Mouse (Mus musculus): ENCODE results near the gene Clec12a.
"Not testable (repeated sequence)": the region's sequence is repeated elsewhere in the genome, so short reads cannot be mapped to it uniquely, and the experiment has no call there.

Gene Clec12a

DNA sequence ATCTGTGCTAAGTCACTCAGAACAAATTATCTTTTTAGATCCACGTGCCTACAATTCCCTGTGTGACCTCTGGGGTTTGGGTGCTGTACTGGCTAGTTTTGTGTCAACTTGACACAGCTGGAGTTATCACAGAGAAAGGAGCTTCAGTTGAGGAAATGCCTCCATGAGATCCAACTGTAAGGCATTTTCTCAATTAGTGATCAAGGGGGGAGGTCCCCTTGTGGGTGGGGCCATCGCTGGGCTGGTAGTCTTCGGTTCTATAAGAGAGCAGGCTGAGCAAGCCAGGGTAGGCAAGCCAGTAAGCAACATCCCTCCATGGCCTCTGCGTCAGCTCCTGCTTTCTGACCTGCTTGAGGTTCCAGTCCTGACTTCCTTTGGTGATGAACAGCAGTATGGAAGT, at the start of gene Clec12a:
TSS of gene Clec12a (plus strand) at position 301 of the 400 bp plus-strand sequence.
- in situ Hi-C loops (cut with MseI, MboI): not testable (repeated sequence)

DNA sequence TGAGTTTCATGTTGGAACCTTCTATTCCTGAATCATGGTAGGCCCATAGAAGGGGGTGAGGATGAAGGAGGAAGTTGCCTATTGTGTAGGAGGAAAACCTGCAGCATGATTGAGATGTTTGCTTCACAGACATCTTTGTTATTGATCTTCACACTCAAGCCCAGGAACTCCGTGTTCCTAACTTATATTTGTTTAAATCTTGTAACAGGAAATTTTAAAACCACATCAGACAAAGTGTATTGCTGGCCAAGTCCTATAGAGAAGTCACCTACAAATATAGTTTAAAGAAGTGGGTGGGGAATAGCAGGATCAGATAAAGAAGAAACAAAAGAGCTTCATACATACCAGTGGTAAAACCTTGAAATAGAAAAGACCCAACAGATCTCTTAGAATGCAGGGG, 38.3 kb upstream of the Clec12a start:
- in situ Hi-C loops (cut with MseI, MboI): no loop called here

DNA sequence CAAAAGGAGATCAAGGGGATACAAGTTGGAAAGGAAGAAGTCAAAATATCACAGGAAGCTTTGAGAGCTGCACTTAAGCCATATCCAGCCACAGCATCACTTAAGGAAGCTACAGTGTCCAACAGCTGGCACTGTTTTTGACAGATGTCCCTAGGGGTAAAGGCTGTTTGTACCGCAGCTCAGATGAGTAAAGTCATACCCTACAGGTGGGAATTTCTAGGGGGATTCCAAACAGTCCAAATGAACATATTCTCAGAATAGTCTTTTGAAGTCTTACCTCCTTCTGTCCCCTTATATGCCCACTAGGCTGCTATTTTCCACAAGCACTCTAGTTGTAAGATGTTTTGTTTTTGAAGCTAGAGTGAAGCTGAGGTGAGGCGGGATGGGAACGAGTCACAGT, 30.0 kb upstream of the Clec12a start:
- in situ Hi-C loops (cut with MseI, MboI): no loop called here

DNA sequence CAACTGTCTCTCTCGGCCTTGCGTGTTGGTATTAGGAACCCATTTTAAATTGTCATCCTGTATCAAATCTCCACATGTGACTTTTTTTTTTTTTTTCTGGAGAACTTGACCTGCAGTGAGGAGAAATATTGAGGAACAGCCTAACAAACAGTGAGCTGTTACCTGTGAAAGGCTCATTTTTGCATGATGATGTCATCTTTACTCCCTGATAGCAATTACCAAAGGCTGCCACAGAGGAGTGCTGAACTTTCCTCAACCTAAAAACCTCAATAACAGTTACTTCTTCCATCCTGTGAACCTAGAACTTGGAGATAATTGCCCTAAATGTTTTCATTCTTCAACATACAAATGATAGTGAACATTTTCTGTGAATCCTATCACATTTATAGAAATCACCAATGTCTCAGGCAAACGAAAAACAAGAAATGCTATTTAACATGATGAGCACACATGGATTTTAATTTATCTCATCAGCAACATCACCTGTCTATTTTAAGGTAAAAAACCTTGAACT, 27.8 kb upstream of the Clec12a start:
- in situ Hi-C loops (cut with MseI, MboI): no loop called here

DNA sequence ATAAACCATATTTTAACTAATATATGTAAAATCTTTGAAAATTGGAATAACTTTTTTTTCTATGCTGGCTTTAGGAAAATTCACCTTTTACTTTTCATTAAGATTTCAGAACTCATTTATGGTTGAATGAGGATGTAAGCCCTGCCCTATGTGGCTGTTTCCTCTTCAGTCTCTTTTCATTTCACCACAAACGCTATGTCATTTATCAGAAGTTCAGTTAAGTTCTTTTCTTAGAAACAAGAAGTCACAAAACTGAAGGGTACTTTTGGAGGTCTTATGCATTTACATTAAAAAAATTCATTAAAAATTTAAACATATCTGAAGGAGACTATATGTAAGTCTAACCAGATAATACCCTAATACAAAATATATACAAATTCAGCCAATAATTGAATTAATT, 26.8 kb upstream of the Clec12a start:
- in situ Hi-C loops (cut with MseI, MboI): no loop called here

DNA sequence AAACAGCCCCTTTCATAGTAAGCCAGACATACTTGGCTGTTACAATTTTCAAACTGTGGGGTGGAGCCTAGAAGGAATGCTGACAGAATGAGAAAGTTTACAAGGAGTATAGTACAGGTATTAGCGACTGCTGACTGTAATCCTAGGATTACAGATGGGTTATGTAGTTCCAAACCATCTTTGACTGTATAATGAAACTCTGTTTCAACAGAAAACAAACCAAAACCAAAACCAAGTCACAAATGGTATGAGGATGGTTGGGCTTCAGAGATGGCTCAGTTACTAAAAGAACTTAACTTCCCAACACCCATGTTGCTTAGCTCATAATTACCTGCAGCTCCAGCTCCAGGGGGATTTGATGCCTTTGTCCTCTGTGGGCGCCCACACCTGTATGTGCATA, 26.0 kb upstream of the Clec12a start:
- in situ Hi-C loops (cut with MseI, MboI): no loop called here

DNA sequence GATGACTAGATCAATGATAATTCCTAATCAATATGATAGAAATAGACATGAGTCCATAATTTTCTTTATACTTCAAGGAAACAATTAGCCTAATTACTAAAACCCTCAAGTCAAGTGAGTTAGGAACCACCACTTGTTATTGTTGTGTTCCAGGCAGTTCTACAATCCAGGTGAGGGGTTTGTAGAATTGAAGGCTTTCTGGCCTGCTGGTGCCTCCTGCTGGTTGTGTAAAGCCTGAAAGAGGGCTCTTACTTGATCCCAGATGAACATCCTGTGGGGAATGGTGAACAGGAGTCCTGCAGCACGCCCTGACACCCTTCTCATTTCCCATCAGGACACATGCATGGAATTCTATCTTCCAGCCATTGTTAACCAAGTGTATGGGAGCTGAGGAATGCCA, 24.1 kb upstream of the Clec12a start:
- in situ Hi-C loops (cut with MseI, MboI): no loop called here

DNA sequence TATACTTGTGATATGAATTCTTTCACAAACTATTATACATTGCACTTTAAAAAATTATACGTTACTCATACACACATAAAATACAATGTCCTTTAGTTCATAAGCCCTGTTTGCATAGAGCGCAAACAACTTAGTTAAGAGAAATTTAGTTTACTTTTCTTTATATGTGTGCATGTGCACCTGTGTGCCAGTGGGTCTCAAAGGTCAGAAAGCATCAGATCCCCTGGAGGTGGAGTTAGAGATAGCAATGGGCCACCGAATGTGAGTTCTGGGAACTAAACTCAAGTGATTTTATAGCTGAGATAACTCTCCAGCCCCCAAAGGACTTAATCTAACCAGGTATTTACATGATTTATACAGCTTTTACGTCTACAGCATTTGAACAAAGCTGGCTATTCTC, 23.2 kb upstream of the Clec12a start:
- in situ Hi-C loops (cut with MseI, MboI): no loop called here

DNA sequence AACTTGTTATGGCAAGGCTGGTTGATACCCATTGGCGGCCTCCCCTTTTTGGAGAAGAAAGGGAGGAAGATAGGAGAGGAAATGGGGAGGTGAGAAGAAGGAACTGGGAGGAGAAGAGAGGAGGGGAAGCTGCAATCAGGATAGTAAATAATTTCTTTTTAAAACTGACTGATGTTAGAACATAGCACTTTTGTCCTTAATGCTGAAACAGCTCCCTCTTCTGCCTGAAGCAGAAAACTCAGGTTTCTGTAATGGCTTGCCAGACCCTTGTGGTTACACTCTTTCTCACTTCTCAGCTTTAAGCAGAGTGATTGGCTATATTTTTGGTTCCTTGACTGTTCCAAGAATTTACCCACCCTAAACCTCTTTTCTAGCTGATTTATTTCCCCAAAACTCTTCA, 16.5 kb upstream of the Clec12a start:
- in situ Hi-C loops (cut with MseI, MboI): no loop called here

DNA sequence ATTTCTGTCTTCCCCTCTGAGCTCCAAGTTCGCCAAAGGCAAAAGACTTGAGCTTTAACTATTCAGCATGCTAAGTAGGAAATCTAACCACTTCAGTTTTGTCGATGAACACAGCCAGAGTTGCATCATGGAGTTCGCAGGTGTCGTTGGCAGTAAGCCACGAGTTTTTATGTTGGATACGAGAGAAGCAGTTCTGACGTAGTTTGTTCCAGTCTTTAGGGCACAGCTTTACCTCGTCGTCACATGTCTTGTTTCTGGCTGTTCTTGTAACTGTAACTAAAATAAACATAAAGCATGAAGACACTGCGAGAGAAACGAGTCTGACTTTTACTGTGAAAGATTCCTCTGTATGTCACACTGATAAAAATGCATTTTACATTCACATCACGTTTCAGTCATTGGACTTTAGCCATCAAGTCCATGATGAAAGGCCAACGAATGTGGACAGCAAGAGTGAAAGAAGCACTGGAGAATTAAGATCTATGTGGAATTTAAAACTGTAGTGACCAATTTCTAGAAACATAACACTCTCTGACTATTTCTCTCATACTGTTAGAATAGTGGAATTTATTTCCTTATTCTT, 15.8 kb upstream of the Clec12a start:
- in situ Hi-C loops (cut with MseI, MboI): no loop called here

DNA sequence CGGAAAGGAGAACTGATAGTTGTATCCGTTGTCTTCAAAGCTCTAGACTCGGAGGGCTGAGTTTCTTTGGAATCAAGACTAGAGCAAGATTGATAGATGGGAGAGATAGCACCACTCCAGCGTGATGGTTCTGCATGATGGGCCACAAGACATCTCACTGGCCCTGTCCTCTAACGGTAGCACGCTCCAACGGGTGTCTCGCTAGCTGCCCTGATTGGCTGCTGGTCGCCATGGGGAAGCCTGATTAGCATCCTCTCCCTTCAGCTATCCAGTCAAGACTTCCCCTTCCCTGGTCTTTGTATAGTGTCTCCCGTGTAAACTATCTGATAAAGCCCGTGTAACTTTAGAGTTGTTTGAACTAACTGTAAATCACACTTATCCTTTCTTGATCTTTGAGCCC, 10.9 kb upstream of the Clec12a start, which contains the start of gene 4922502D21Rik:
TSS of gene 4922502D21Rik (minus strand) at position 187 of the 400 bp plus-strand sequence.
- in situ Hi-C loops (cut with MseI, MboI): no loop called here

DNA sequence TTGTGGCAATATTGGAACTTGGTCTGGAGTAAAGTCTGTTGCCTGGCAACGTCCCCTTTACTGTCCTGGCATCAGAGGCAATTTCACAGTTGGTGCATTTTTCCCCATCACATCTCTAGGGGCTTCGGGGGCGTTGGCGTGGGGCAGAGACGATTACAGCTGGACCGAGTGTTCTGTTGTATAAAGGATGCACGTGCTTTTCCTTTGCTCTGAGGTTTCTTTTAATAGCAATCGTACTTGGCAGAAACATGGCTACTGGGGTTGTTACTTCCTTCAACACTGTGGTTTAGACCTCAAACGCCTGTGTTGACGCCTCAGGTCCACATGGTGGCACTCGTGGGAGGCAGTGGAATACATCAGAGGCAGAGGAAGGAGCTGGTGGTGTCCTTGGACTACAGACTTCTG, 8.8 kb upstream of the Clec12a start:
- in situ Hi-C loops (cut with MseI, MboI): no loop called here

DNA sequence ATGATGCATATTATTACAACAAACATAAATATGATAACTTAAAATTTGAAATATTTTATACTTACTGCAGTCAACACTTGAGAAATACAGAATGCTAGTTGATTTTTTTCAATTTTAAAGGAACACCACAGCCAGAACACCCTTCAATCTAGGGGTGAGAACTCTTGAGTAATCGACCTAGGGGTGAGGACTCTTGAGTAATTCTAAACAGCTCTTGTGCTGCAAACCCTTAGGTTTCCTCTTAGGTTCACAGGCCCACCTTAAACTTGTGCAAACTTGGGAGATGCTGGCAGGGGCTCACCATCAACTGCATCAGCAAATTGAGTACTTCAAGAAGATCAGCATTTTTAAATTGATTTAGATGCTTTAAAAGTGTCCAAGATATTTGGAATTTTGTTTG, 4.7 kb upstream of the Clec12a start:
- in situ Hi-C loops (cut with MseI, MboI): no loop called here

DNA sequence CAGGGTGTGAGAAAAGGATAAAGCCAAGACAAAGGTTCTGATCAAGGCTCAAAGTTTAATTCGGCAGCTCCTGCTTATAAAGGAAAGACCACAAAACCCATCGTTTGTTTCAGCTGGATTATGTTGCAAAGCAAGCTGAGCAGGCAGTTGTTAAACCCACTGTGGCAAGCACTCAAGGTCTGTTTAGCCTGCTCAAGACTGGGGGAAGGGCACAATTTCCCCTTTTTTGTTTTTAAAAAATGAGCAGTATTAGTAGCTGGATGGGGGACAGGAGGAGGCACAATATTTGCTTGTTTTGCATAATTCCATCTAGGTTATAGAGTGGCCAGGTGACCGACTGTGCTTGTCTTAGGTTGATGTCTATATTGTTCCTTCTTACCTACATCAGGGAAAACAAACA, 1.9 kb downstream of the Clec12a start:
- in situ Hi-C loops (cut with MseI, MboI): no loop called here

DNA sequence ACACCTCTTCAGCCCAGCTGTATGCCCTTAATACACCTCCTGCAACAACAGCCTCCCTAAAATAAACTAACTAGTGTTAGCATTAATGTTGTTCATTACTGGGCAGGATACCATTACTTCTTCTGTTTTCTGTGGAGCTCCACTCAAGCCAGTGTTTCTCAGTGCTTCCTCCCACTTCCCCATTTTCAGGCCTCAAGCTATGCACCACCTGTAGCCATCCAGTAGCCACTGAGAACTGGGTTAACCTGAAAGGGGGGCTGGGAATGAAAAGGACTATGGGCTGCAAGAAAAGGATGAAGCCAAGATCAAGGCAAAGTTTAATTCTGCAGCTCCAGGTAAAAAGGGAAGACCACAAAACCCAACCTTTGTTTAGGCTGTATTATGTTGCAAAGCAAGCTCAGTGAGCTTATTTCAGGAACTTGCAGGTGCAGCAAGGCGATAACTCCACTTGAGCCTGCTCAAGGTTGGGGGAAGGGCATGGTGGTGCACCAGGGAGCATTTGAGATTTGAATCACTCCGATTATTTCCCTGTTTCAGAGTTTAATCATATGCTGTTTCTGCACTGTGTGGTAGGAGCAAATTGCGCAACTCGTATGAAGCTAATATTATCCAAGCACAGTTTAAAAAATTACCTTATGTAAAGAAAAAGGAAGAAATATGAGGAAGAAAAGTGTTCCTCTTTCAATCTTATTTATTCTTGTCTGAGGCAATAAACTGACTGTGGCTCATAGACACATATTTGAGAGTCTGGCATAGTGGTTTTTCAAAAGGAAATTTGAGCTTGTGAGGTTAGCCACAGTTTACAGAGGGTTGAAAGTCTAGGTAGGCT, 7.2 kb downstream of the Clec12a start:
- in situ Hi-C loops (cut with MseI, MboI): loop anchor here (10.0 to 25.0 kb wide), 2 partner anchors 85 to 487 kb away; no protein-coding TSS in a partner anchor

DNA sequence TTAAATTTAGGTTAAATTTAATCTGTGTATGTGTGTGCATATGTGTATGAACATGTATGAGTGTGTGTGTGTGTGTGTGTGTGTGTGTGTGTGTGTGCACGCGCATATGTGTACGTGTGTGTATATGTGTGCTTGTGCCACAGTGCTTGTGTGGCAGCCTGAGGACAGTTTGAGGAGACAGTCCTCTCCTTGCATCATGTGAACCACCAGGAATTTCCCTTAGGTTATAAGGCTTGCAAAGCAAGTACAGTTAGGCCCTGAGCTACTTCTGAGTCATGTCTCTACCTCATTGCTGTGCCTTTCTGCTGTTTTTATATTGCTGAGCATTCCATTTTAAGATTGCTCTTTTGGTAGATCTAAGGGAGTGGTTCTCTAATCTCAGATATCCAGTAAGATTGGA, 8.6 kb downstream of the Clec12a start:
- in situ Hi-C loops (cut with MseI, MboI): loop anchor here (10.0 to 25.0 kb wide), 2 partner anchors 86 to 489 kb away; no protein-coding TSS in a partner anchor

DNA sequence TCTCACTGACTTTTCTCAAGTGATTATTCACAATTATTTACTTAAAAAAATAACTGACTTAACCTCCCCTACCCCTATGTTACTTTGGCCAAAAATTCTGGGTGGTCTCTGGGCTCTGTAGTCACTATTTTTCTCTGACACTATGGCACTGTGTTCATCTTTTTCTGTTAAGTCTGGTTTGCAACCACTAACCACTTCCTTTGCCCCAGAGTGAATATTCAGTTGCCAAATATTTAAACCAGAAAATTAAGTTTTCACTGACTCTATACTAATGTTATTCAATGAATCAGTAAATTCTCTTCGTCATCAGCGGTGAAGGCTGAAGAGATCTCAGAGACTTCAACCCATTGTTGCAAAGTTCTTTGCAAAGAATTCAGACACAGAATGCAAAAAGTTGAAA, 13.3 kb downstream of the Clec12a start:
- in situ Hi-C loops (cut with MseI, MboI): loop anchor here (10.0 to 25.0 kb wide), 2 partner anchors 91 to 493 kb away; no protein-coding TSS in a partner anchor

DNA sequence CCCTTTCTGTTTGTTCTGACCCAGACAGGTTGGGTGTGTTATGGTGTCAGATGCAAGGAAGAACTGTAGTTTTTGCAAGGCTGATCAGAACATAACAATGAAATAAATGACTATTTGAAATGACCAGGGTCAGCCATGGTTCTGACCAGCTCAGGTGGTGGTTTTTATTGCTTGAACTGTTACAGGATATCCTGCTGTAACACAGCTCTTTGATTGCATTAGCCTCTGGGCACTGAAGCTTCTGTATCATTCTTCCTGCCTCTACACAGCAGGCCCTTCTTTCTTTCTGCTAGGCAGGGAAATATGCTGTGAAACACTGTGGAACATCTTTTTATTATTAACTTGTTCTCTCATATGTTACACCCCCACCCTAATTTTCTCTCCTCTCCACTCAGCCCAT, 13.9 kb downstream of the Clec12a start:
- in situ Hi-C loops (cut with MseI, MboI): loop anchor here (10.0 to 25.0 kb wide), 2 partner anchors 92 to 494 kb away; no protein-coding TSS in a partner anchor

DNA sequence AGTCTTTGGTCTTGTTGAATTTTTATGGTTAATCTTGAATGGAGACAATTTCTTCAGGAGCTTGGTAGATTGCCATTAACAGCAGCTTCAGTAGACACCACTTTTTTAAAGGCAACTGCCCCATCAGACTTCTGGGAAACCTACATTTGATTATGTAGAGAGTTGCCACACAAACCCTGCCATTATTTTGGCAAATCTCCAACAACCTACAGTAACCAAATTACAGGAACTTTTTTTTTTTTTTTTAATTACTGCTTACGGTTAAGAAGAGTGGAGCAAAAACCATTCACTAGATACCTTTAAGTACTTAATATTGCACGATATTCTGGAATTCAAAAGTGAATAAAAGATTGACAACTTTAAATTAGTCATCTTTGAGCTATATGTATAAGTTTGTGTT, 17.0 kb downstream of the Clec12a start:
- in situ Hi-C loops (cut with MseI, MboI): loop anchor here (10.0 to 25.0 kb wide), 2 partner anchors 95 to 497 kb away; no protein-coding TSS in a partner anchor

DNA sequence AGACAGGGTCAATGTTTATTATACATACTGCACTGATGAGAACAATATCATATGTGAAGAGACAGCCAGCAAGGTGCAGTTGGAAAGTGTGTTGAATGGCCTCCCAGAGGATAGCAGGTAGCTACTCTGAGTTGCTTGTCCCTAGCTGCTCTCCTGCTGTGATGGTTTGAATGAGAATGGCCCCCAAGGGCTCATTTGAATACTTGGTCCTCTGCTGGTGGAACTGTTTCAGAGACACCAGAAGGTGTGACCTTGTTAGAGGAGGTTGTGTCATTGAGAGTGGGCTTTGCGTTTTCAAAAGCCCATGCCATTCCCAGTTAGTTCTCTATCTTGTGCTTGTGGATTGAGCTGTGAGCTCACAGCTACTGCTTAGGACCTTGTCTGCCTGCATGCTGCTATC, 21.5 kb downstream of the Clec12a start:
- in situ Hi-C loops (cut with MseI, MboI): loop anchor here (25.0 kb wide), 1 partner anchor 502 kb away; no protein-coding TSS in a partner anchor

DNA sequence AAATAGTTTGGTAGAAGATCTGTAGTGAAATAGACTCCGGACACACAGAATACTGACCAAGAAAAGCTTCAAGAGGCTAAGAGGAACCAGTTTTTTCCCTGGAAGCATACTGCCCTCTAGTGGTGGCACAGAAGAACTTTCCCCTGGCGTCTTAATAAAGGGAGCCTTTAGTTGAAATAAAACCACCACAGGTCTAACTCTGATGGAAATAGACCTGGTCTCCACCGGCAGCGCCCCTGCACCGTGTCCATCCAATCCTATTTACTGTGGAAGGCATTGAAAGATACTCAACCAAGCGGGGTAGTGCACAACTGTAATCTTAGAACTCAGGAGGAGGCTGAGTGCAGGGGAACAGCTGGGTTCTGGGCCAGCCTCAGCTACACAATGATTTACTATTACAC, 23.5 kb downstream of the Clec12a start:
- in situ Hi-C loops (cut with MseI, MboI): loop anchor here (5.0 to 25.0 kb wide), 2 partner anchors 109 to 504 kb away; no protein-coding TSS in a partner anchor

DNA sequence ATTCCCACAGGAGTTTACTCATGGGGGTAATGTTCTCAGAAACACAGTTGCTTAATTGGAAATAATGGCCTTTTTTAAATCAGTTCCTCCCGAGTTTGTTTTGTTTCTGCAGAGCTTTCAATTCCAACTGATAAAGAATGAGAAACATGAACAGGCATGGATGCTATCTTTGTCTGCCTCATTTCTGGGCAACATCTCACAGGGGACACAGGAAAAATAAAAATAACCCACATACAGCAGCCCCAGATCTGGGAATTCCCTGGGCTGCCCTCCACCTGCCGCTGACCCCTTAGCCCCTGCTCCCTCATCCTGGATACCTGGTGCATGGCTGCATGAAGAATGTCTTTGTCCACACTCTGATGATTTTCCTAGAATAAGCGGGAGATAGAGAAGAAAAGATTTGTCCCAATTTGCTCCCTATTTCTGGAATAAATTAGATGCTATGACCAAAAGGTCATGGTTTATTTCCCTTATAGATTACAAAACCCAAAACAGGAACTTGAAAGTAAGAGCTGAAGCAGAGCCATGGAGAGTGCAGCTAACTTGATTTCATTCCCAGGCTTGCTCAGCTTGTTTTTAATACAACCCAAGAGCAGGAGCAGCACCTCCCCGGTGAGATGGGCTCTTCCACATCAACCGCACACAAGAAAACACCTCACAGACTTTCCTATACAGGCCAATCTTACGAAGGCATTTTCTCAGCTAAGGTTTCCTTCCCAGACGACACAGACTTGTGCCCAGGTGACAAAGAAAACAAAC, 27.1 kb downstream of the Clec12a start:
- in situ Hi-C loops (cut with MseI, MboI): loop anchor here (5.0 to 25.0 kb wide), 2 partner anchors 112 to 507 kb away; no protein-coding TSS in a partner anchor

All from mouse trophoblast stem cell (cell line).